Mouse (Mus musculus) frontal cortex, postnatal 25 days (tissue): ENCODE measurements around the gene Prf1.

Experiments
- DNase-seq, 2 experiments: peaks; one replicate each; pipeline ENCODE4 v3.0.0; 2022; ENCODE audit warnings: low spot score in 2 of 2

Prf1 gene

GRCm38 (mm10) chr10:61286246-61286645 is 11.4 kb upstream of the Prf1 start:
- no peak for DNase-seq

GRCm38 (mm10) chr10:61290016-61290415 is 7.6 kb upstream of the Prf1 start:
- DNase-seq = no peak

- DNase-seq = no peak
These were observed 7.2 kb upstream of the Prf1 start for GRCm38 (mm10) chr10:61290479-61290878.

GRCm38 (mm10) chr10:61294242-61294641 is 3.4 kb upstream of the Prf1 start:
- DNase-seq = no peak

GRCm38 (mm10) chr10:61296713-61297445 is 754 bp upstream of the Prf1 start:
- no peak for DNase-seq

GRCm38 (mm10) chr10:61300996-61301395 is 3.4 kb downstream of the Prf1 start:
- DNase-seq = no peak

GRCm38 (mm10) chr10:61304046-61304445 is 6.4 kb downstream of the Prf1 start:
- DNase-seq = no peak

GRCm38 (mm10) chr10:61305928-61306590 is 8.4 kb downstream of the Prf1 start:
- no peak for DNase-seq

GRCm38 (mm10) chr10:61308706-61309320 is 11.2 kb downstream of the Prf1 start:
- no peak for DNase-seq

- no peak for DNase-seq
These were observed 14.5 kb downstream of the Prf1 start for GRCm38 (mm10) chr10:61312159-61312558.

- no peak for DNase-seq
These were observed 15.1 kb downstream of the Prf1 start for GRCm38 (mm10) chr10:61312754-61313153.

GRCm38 (mm10) chr10:61313750-61314149 is 16.1 kb downstream of the Prf1 start:
- DNase-seq = no peak

- DNase-seq = no peak
These were observed 17.8 kb downstream of the Prf1 start for GRCm38 (mm10) chr10:61315324-61315880.

- no peak for DNase-seq
These were observed 20.9 kb downstream of the Prf1 start for GRCm38 (mm10) chr10:61318527-61318926.

- DNase-seq = no peak
These were observed 27.1 kb downstream of the Prf1 start for GRCm38 (mm10) chr10:61324717-61325116.

GRCm38 (mm10) chr10:61325782-61326328 is 28.2 kb downstream of the Prf1 start:
- DNase-seq = no peak

- no peak for DNase-seq
These were observed 29.9 kb downstream of the Prf1 start for GRCm38 (mm10) chr10:61327545-61327944.

- DNase-seq = no peak
These were observed 31.3 kb downstream of the Prf1 start for GRCm38 (mm10) chr10:61328927-61329326.

GRCm38 (mm10) chr10:61331046-61331445 is 33.4 kb downstream of the Prf1 start:
- peak; percentile 31 to 41 for DNase-seq

GRCm38 (mm10) chr10:61334545-61334944 is 36.9 kb downstream of the Prf1 start:
- DNase-seq = no peak

- DNase-seq = peak; percentile 76 to 86
These were observed 38.5 kb downstream of the Prf1 start for GRCm38 (mm10) chr10:61336137-61336536.

GRCm38 (mm10) chr10:61336592-61336991 is 39.0 kb downstream of the Prf1 start:
- no peak for DNase-seq
